Mouse (Mus musculus) liver, adult 2 months (tissue): ENCODE data around the gene Tex19.1.

Source experiments
- CTCF ChIP-seq: fragments of 200-500 bp; IDR thresholded peaks from 2 replicates; pipeline ENCODE4 v1.5.1; 2011; ENCODE audit warnings: low read depth, low read length, control low read depth
- POLR2A ChIP-seq: fragments of 200-500 bp; IDR thresholded peaks from 2 replicates; pipeline ENCODE4 v1.6.1; 2011; ENCODE audit warnings: low read length, control low read depth; ENCODE audit not compliant: insufficient read depth; ENCODE audit errors: extremely low read depth

GRCm38 (mm10) chr11:121123438-121123837, 22.5 kb upstream of the Tex19.1 start:
- TF ChIP-seq CTCF (no peak), POLR2A (no peak)
